Mouse (Mus musculus) megakaryocyte progenitor cell, adult 5-6 weeks (primary cell): ENCODE measurements around the gene Btg1. TPM values are rescaled to one million over a fixed set of nuclear protein-coding genes. Genes with fewer than 3 reads are reported as not detected.

Experiments used
- ATAC-seq: replicated peaks from 2 replicates; pipeline ENCODE4 v1.8.0; 2016; ENCODE audit warnings: mild to moderate bottlenecking, moderate TSS enrichment, inconsistent platforms; ENCODE audit not compliant: poor library complexity
- total RNA-seq, 2 experiments: library from RNA; stranded (forward) in 1 of 2; stranded (reverse) in 1 of 2; fragments of 157-497, 149-512 nt in 1 of 2; fragments of 200-1000 nt in 1 of 2; gene quantifications; 2 replicates each; pipeline versions ENCODE4 v1.2.3 to v1.2.4; 2015 to 2017

Btg1 gene
- total RNA-seq, 2 experiments from 2014 or later = 34.6 to 35.2 TPM

GRCm38 (mm10) chr10:96628913-96629199 is 12.1 kb downstream of the Btg1 start:
- ATAC-seq = peak; percentile 61

- no peak for ATAC-seq
These were observed 13.3 kb downstream of the Btg1 start for GRCm38 (mm10) chr10:96630110-96630509.

GRCm38 (mm10) chr10:96631066-96631711 is 14.4 kb downstream of the Btg1 start:
- no peak for ATAC-seq

- ATAC-seq = no peak
These were observed 15.7 kb downstream of the Btg1 start for GRCm38 (mm10) chr10:96632271-96633144.

- no peak for ATAC-seq
These were observed 16.3 kb downstream of the Btg1 start for GRCm38 (mm10) chr10:96633145-96633516.

GRCm38 (mm10) chr10:96635472-96635871 is 18.7 kb downstream of the Btg1 start:
- ATAC-seq = no peak

- peak; percentile 54; the same call in 1 of the 2 replicates for ATAC-seq
These were observed 21.7 kb downstream of the Btg1 start for GRCm38 (mm10) chr10:96638477-96638876.

GRCm38 (mm10) chr10:96642014-96642413 is 25.2 kb downstream of the Btg1 start:
- ATAC-seq = no peak

DNA sequence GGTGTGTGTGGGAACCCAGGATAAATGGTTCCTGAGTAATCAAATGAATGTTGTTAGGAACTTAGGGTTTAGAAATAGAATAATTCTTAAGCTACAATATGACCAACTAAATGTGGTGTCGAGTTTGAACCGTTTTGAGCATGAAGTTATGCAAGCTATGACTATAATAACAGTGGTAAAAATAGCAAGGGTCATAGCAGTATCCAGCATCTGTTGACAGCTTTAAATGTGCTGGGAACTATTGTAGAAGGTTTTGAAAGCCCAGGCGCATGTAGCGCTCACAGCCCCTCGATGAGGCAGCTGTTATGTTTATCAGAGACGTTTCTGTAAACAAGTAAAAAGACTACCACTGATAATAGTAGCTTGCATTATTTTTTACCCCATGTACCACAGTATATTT is 25.9 kb downstream of the Btg1 start:
- no peak for ATAC-seq

GRCm38 (mm10) chr10:96645183-96645582 is 28.4 kb downstream of the Btg1 start:
- peak; percentile 69 for ATAC-seq

DNA sequence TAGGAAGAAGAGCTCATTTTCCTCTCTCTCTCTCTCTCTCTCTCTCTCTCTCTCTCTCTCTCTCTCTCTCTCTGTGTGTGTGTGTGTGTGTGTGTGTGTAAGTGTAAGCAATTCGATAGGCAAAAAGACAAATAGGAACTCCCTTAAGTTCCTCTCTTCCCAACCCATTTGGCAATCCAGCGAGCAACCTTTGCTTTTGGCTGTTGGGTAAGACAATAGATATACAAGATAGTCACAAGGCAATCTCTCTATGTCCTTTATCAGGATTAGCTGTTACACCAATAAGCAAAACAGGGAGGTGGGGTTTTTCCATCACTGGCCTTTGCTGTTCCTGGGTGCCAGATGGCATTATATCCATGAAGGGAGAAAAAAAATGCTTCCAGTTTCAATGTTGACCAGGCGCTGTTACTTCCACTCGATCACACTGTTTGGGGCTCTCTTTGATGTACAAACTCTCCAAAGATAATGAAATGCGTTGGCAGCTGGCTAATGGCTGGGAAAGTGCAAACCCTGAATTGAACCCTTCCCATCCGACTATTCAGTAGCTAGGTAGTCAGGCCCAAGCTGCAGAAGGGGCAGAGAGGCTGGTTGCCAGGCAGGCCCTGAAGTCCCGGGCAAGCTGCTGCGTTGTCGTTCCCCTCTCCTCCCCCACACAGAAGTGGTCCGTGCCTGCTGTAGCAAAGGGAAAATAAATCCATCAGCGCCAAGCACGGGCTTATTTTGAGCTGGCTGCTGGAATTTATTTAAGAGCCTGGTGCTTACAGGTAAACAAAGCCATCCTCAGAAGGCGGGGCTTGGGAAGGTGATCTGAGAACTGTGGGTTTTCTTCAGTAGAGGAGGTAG is 29.4 kb downstream of the Btg1 start:
- peak; percentile 70 for ATAC-seq

DNA sequence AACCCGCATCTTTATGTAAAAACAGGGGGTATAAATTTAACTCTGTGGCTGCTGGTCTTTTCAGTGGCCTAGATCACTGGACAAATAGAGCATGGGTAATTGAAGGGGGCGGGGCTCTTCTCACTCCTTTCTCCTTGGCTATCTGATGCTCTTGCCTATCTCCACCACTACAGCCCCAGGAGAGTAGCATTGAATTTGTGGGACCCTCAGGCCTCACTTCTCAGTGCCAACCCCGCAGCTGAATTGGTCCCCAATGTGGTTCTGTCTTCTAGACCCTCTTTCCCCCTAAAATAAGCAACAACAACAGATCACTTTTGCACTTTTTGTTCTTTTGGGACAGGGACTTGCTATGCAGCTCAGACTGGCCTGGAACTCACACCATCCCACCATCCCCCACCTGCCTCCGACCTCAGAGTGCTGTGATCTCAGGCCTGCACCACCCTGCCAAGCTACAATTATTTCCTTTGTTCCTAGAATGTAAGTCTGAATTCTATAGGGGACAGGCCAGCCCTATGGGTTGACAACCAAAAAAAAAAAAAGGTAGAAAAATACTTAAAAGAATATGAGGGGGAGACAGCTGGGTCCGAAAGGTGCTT is 30.2 kb downstream of the Btg1 start:
- ATAC-seq = no peak

DNA sequence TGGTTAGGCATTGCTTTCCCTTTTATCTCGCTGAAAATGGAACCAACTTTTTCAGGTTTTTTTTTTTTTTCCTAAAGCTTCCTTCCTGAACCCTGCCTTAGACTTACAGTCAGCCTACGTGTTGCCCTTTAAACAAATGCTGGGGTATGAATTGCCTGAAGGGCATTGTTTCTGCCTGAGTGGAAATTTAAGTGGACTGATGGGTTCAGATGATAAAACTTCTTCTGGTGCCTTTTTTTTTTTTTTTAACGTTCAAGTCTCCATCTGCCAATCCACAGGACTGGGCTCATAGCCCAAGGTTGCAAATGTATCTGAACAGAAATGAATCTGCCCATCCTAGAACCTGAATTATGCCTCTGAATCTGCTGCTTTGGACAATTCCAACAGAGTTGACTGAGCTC is 31.4 kb downstream of the Btg1 start:
- ATAC-seq = no peak

- no peak for ATAC-seq
These were observed 32.7 kb downstream of the Btg1 start for GRCm38 (mm10) chr10:96649524-96649923.

GRCm38 (mm10) chr10:96652372-96652771 is 35.6 kb downstream of the Btg1 start:
- no peak for ATAC-seq

- no peak for ATAC-seq
These were observed 36.2 kb downstream of the Btg1 start for GRCm38 (mm10) chr10:96653030-96653429.

DNA sequence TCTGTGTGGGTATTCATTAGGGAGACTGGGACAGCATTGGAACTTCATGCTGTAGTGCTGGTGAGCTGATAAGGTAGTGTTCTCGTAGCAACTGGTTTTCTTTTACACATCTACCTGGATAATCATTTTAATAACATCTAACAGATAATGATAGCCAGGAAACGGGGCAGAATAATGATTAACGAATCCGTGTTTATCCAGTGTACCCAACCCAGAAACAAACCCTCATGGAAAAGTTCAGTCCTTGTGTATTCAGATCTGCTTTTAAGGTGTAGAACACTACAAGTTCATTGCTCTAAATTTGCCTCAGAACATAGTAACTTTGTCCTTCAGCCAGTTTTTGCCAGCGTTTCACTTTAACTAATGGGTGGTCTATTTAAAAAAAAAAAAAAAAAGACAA is 37.3 kb downstream of the Btg1 start:
- ATAC-seq = no peak

DNA sequence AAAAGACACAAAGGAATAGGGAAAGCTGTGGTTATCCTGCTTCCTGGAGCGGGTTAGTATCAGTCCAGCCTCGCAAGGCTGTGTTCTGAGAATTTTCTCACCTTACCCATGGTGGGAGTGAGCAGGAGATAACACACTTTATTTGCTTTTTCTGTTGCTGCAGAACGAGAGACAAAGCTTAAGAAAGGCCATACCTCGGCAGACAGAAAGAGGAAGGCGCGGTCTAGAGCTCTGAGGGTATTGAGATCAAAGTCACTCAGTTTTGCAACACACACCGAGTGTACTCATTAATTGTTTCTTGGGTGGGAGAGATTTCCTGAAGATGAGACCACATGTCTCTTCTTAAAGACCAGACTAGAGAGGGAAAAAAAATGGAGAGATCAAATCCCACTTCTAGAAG is 37.8 kb downstream of the Btg1 start:
- peak; percentile 78 for ATAC-seq

DNA sequence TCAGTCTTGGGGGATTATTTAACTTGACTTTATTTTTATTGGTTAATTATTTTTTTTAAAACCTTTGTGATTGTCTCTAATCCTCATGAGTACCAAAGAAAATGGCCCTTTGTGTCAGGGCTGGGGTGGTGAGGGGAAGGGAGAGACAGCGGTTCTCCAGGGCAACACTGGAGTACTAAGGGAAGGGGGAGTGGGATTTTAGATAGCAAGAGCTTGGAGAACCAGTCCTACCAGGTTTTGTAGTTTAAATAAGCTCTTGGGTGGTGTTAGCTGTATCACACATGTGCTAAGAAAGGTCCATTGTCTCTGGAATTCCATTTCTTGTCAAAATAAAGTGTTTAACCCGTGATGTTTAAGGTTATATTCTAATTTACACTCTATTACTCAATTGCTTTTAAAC is 38.3 kb downstream of the Btg1 start:
- ATAC-seq = no peak

- peak; percentile 93 for ATAC-seq
These were observed 39.4 kb downstream of the Btg1 start for GRCm38 (mm10) chr10:96656176-96656575.

GRCm38 (mm10) chr10:96658906-96659305 is 42.1 kb downstream of the Btg1 start:
- ATAC-seq = no peak
